Mouse (Mus musculus) lung, postnatal 0 days (tissue): ENCODE measurements around the gene Aym1.

Experiments
- CTCF ChIP-seq: IDR thresholded peaks from 2 replicates; pipeline ENCODE4 v1.5.1; 2016; ENCODE audit warnings: antibody characterized with exemption, mild to moderate bottlenecking
- EP300 ChIP-seq: IDR thresholded peaks from 2 replicates; pipeline ENCODE4 v1.6.1; 2016; ENCODE audit warnings: antibody characterized with exemption, mild to moderate bottlenecking, control low read depth

DNA sequence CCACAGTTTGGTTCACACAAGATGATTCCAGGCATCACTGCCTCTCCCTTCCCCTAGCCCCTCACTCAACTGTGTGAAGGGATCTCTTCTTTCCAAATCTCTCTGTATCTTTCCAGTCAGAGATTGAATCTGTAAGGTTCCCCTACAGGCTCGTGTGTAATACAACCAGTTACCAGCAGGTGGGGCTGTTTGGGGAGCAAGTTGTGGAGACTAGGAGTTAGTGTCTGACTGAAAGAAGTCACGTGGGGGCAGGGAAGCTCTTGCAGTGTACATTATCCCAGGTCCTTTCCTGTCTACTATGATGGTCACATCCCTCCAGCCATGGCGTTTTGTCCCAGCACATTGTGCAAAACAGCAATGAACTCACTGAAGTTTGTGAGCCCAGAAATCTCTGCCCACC is 18.7 kb downstream of the Aym1 start:
- peak; percentile 77 for TF ChIP-seq CTCF
- TF ChIP-seq EP300, result no peak
